Mouse (Mus musculus) stomach, postnatal 0 days (tissue): ENCODE results near the gene Gm45713.
A peak's percentile ranks its signal among the peaks of the same experiment; 100 is the strongest.
"Not testable (repeated sequence)": the region's sequence is repeated elsewhere in the genome, so short reads cannot be mapped to it uniquely, and the experiment has no call there.

Experiments used
- CTCF ChIP-seq: IDR thresholded peaks from 2 replicates; pipeline ENCODE4 v1.5.1; 2016; ENCODE audit warnings: antibody characterized with exemption, low read depth, mild to moderate bottlenecking, moderate library complexity
- EP300 ChIP-seq: optimal IDR thresholded peaks from 2 replicates; pipeline ENCODE3; 2016; ENCODE audit warnings: antibody characterized with exemption

DNA sequence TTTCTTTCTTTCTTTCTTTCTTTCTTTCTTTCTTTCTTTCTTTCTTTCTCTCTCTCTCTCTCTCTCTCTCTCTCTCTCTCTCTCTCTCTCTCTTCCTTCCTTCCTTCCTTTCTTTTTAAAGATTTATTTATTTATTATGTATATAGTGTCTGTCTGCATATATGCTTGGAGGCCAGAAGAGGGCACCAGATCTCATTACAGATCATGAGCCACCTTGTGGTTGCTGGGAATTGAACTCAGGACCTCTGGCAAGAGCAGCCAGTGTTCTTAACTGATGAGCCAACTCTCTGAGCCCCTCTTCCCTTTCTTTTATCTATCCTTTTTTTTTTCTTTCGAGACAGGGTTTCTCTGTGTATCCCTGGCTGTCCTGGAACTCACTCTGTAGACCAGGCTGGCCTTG lies 37.7 kb upstream of the Gm45713 start:
- TF ChIP-seq CTCF, result peak; percentile 69
- TF ChIP-seq EP300, result not testable (repeated sequence)
